Mouse (Mus musculus) frontal cortex, postnatal 10 days (tissue): ENCODE data around the gene Car5a.

Experiments used
- DNase-seq, 2 experiments: peaks; one replicate each; pipeline ENCODE4 v3.0.0; 2022; ENCODE audit warnings: low spot score in 2 of 2, mixed read lengths in 1 of 2

Car5a gene

DNA sequence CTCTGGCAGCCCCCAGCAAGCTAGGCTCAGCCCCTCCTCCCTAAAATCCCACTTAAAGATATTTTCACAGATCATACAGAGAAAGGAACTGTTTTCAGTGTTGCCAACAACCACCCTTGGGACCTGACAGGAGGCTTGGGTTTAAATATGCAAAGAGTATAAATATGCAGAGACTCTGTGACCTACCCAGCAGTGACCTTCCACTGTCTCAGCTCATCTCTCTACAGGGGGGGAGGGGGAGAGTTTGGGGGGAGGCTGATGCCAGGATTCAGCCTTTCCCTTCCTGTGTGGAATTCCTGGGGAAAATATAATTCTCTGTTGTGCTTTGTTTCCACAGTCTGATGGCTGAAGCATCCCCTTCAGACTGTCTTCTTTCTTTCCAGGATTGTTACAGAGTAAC, 9.8 kb downstream of the Car5a start:
- DNase-seq, result no peak

GRCm38 (mm10) chr8:121934506-121934905, 10.2 kb downstream of the Car5a start:
- DNase-seq, result no peak

DNA sequence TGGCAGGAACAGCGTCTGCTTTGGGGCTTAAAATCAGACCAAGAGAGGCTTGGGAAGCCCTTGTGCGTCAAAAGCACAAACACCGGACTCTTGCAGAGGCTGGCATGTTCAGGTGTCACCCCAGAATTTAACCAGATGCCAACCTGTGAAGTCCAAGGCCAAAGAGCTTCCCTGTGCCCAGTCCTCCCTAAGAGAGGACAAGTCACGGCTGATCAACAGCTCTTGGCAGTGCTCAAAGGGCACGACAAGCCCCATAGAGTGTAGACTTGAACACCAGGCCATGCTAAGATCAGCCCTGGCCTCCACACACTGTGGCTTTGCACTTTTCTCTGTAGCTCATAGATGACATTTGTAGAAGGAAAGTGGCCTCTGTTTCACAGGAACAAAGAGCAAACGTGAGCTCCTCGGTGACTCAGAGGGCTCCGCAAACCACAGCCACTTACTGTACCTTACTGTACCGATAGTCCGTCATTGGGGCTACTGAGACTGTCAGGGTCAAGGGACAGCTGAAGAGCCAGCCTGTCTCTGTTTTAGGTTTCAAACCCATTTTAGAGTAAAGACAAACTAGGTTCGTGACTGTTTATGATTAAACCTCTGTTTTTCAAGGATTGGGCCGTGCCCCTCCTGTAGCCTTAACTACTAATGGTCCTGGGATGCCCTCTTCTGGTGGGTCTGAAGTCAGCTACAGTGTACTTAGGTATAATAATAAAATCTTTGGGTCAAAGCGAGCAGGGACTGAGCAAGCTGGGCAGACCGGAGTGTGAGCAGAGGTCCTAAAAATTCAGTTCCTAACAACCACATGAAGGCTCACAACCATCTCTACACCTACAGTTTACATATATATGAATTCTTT, 11.8 kb downstream of the Car5a start:
- no peak for DNase-seq

DNA sequence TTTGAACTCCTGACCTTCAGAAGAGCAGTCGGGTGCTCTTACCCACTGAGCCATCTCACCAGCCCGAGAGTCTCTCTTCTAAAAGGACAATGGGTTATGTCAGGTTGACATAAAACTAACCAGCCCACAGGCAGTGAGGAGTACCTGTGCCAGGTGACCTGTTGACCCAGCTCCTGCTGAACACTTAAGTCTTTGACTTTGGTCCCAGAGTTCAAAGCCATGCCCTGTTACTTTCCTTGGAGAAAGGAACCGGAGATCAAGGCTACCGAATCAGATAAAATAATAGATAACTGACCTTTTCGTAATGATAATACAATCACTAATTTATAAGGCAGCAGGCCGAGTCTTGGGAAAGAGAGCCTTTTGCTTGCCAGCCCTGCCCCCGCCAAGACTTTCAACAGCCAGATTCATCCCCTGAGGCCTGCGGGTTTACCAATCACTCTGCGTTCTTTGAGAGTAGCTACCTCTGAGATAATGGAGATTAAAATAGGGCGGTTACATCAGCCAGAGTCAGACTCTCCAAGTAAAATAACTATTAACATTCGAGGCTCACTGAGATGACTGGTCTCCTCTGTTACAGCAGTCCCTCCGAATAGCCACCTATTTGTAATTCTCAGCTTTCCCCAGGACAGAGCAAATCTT, 12.6 kb downstream of the Car5a start:
- DNase-seq, result no peak

- no peak for DNase-seq
Measured at GRCm38 (mm10) chr8:121931571-121931970, 13.1 kb downstream of the Car5a start.

DNA sequence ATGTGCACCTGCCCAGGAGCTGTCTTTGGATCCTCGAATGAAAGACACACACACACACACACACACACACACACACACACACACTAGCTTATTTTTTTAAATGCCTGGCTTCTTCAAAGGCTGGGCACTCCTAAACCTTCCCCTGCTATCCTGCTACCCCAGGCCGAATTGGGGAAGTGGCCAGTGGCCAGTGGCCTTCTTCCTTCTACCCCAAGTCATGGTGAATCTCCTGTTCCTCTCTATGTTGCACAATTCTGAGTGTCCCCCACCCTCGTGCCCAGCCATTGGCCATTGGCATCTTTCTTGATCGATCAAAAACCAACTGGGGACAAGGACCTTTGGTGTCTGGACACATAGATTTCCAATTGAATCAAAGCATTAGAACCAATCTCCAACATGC, 14.7 kb downstream of the Car5a start:
- DNase-seq, result no peak

- DNase-seq, result peak in 1 of 2 experiments; percentile 53
Measured at GRCm38 (mm10) chr8:121927316-121927715, 17.4 kb downstream of the Car5a start.

DNA sequence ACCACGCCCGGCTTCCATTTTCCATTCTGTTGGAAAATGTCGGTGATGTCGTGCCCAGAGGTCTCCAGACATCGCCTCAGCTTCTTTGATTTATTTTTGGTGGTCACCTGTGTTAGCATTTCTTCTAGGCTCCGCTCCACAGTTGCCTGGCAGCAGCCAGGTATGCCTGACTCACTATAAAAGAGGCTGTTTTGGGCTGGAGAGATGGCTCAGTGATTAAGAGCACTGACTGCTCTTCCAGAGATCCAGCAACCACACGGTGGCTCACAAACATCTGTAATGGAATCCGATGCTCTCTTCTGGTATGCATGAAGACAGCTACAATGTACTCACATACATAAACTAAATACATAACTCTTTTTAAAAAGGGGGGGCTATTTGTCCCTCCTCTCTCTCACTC, 18.4 kb downstream of the Car5a start:
- DNase-seq, result no peak

DNA sequence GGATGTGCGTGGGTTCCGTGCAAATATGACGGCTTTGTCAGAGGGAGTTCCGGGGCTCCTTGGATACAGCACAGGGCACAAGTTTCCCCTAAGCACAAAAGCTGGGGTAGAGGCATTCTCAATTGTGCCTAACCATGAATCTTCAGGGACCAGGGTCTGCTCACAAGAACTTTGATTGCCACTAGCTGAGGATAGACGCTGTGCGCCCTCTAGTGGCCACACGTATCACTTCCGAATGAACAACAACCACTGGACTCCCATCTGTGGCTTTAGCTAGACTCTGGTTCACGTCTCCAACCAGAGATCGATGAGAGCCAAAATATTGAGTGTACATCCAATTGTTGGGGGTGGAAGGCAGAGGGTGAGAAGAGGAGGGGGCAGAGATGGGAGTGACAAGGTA, 19.1 kb downstream of the Car5a start:
- peak; percentile 50 to 76 for DNase-seq

DNA sequence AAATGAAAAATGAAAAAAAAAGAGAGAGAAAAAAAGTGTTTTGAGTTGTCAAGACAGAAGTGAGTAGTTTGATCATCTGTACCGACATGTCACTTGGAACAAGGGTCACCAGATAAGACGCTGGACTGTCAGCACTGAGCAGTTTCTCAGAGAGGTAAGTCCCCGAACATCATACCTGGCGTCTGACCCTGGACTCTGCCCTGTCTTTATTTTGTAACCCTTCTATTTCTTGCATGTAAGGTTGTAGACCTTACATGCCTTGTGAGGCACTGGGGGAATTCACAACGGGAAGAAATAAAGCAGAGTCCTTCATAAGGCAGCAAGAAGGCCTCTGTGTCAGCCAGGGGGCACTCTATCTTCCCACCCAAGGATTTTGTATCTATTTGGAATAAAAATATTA, 20.0 kb downstream of the Car5a start:
- no peak for DNase-seq

DNA sequence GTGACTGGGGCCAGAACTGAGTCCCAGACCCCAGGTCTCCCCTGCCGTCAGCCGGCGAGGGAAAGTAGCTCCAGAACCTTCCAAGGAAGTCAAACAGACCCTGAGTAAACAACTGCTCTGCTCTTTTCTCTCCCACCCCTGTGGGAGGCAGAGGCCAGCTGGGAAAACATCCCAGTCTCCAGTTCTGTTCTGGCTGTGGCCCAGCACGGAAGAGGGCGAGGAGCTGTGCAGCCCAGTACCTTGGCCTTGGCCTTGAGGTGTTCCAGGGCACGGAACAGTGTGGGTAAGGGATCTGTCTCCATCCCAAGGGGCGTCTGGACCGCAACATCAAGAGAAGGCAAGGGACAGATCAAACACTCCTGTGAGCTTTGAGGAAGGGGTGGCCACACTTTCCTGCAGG, 22.6 kb downstream of the Car5a start:
- no peak for DNase-seq

DNA sequence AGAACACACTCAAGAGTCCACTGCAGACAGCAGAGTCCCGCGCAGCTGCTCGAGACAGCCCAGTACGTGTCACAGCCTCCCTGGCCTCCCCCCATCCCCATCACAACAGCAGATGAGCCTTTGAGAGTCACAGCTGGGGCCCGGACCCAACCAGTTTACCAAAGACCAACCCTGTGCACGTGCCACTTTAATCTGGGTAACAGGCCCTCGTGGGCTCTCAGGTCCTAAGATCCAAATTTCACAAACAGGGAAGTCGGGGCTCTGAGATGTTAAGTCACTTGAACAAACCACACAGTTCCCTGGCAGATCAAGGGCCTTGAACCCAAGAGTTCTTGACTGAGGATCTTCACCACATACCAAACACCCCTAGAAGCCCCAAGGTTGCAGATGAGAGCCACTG, 23.1 kb downstream of the Car5a start:
- DNase-seq, result no peak

- no peak for DNase-seq
Measured at GRCm38 (mm10) chr8:121919731-121920130, 25.0 kb downstream of the Car5a start.

DNA sequence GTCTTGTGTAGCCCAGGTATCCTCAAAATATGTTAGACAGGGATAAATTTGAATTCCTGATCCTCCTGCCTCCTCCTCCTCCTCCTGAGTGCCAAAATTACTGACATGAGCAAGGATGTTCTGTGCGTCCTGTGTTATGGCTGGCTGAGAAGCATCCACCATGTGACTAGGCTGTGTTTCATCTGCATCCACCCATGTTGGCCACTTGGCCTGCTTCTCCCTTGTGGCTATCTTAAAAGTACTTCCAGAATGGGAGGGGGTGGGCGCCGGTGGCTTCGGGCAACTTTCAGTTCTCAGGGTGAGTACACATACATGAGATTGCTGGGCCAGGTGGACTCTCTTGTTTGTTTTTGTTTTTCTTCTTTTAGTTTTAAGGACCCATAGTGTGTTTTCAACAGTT, 25.5 kb downstream of the Car5a start:
- DNase-seq, result no peak

DNA sequence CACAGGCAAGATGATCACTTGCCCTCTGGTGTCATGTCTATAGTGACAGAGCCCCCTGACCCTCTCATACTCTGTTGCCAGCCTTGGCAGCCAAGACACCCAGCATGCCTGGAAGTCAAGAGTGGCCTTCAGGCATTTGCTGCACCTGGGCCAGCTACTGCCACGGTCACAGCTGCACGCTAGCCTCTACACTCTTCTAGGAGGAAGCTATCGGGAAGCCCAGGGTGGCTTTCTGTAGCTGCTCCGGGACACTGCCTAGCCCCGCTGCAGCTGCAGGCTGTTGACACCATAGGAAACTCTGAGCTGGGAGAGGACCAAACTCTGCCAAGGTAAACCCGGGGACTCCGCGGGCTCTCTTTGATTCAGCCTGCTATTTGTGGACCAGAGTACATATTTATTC, 31.3 kb downstream of the Car5a start:
- no peak for DNase-seq

GRCm38 (mm10) chr8:121912831-121913230, 31.9 kb downstream of the Car5a start:
- DNase-seq, result no peak

DNA sequence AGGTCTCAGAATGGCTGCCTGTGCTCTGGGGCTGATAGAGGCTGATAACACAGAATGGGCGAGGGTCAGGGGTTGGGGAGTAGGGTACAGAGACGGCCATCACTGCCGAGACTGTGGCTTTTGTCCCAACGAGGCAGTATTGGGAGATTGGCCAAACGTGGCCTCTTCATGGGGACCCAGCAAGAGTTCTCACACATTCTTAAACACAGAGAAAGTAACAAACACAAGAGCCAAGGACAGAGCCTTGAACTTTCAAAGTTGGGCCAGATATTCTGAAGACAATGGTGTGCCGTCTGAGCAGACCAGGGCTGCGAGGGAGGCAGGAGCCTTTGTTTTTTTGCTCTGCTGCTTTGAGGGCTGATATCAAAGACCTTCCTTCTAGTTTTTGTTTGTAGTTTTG, 32.7 kb downstream of the Car5a start:
- DNase-seq, result no peak

GRCm38 (mm10) chr8:121911400-121911799, 33.3 kb downstream of the Car5a start:
- no peak for DNase-seq

- DNase-seq, result peak in 1 of 2 experiments; percentile 71
Measured at GRCm38 (mm10) chr8:121909663-121910062, 35.0 kb downstream of the Car5a start.

DNA sequence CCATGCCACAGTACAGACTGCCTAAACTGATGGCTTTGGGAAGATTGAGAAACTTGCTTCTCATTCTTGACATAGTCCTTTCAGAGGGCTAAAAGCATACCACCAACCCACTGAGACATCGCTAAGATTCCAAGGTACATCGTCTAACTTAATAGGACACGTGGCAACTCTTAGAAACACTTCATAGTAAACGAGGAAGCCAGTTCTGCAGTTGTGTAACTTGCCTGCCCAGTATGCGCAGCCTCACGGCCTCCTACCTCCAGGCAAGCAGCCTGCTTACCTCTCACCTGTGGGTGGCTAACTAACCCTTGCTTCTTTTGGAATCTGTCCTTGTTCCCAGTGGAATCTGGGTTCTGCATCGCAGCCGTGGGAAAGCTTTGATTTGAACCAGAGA, 35.6 kb downstream of the Car5a start:
- DNase-seq, result no peak

GRCm38 (mm10) chr8:121908378-121909147, 36.1 kb downstream of the Car5a start:
- no peak for DNase-seq

DNA sequence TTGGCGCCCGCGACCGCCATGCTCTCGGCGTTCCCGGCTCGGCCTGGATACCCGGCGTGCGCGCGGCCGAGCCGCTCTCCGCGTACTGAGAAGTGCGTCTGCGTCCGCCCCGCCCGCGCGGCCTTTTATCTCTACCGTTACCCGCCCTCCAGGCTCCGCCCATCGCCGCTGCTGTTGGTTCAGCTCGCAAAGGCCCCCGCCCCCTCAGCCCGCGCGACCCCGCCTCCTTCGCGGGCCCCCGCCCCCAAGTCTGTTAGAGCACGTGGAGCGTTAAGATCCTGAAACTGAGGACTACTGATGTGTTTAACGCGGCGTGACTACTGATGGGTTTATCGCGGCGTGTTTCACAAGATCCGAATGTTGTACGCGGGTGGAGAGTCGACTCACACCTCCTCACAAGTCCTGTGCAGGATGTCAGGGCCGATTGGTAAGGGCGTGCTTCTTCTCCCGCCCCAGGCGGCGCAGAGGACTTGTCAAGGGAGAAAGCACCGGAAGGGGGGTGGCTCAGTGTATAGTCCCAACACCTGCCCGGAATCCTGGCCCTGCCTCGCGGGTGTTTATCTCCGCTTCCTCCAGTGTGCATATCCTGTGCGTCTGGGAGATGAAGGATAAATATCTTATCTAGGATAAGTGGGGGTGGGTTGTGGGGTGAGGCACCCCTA, 37.0 kb downstream of the Car5a start, which contains the start of gene Slc7a5:
Gene Slc7a5 (minus strand): TSS at position 108 of the 662 bp plus-strand sequence.
- DNase-seq, result peak; percentile 95 to 96
